Mouse (Mus musculus): ENCODE data around the gene Sumf2.

Gene Sumf2

GRCm38 (mm10) chr5:129908242-129908965 is 61.6 kb downstream of the Sumf2 start, which contains the start of gene Nupr1l:
Gene Nupr1l, plus strand, starts transcription at chr5:129908540.
- peak; percentile 84 to 86 for DNase-seq (ENCODE audit: low spot score in 2 of 2)

GRCm38 (mm10) chr5:129909147-129909546 is 62.4 kb downstream of the Sumf2 start:
- no peak for DNase-seq (ENCODE audit: low spot score in 2 of 2)

GRCm38 (mm10) chr5:129909591-129909990 is 62.8 kb downstream of the Sumf2 start:
- DNase-seq (ENCODE audit: low spot score in 2 of 2): no peak
